Mouse (Mus musculus): ENCODE measurements around the gene Smoc1.

Smoc1 gene

DNA sequence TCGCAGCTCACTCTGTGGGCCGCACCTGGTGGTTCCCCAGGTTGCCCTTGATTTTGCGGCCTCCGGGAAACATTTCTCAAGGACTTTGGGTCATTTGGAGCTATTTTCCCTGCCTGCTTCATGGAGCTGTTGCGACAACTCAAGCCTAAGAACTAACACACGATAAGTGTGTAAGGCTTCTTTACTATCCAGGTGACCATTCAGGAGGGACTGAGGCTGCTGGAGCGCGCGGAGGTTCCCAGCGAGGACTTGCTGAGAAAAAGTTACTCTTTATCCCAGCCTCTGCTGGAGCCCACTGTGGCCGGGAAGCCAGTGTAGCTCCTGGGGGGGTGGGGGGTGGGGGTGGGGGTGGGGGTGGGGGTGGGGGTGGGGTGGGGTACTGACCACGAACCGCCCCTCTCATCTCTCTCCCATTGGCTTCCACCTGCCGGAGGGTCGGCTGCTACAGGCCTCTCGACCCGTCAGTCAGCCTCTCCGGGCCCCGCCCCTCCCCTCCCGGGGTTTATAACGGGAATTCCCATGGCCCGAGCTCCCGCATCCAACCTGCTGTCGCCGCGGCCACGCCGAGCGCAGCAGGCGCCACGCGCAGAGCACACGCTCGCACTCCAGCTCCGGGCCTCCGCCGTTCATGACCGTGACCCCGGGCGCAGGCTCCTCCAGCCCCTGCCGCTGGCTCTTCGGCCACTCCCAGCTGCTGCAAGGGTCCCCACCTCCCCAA lies at the start of gene Smoc1:
Smoc1 (plus strand) TSS at position 532 of the 718 bp plus-strand sequence.
- no peak for DNase-seq (ENCODE audit: low read depth)

DNA sequence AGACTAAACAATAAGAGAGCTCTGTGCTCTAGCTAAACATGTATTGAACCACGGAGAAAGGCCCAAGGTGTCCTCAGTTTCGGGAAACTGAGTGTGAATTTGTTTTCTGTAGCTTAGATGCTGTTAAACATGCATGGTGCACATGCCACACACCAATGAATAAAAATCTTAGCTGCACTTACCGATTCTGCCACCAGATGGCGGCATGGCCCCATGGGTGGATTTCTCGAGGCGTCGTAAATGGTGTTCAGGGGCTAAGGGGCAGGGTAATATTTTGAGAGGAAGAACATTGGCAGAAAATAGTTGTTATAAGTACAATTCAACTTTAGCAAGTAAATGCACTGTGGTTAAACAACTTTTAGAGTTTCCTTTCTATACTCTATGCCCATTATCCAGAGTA lies 44.3 kb upstream of the Smoc1 start:
- peak; percentile 75 for DNase-seq (ENCODE audit: low read depth)

DNA sequence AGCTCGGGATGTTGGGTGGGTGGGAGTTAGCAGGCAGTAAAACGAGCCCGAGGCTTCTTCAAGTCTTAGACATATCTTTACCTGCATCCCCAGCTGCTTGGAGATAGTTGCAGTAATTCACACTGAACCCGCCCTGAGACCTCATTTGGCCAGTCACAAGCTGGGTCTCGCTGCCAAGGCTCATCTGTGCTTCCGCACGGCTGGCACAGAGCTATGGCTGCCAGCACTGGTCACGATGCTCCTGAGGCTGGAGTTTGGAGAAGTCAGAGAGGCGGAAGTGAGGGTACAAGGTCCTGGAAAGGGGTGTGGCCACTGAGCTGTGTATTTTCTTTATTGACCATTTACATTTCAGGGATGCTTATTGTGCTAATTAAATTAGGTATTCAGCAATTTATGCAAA lies 42.9 kb upstream of the Smoc1 start:
- DNase-seq (ENCODE audit: low read depth) = no peak

DNA sequence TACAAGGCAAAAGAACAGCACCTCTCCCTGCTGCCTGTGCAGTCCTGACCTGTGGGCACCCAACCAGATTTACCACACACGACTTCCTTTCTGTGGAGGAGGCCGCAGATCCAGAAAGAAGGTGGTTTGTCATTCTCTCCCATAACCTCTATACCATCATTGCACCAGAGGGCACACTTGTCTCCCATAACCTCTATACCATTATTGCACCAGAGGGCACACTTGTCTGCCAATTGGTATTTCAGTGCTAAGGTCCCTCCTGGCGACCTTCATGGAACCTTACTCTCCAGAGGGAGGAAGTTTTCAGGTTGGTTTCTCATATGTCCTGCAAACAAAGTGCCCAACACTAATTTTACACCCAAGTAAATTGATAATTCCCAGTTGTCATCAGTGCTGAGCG lies 40.0 kb upstream of the Smoc1 start:
- DNase-seq (ENCODE audit: low read depth) = no peak

DNA sequence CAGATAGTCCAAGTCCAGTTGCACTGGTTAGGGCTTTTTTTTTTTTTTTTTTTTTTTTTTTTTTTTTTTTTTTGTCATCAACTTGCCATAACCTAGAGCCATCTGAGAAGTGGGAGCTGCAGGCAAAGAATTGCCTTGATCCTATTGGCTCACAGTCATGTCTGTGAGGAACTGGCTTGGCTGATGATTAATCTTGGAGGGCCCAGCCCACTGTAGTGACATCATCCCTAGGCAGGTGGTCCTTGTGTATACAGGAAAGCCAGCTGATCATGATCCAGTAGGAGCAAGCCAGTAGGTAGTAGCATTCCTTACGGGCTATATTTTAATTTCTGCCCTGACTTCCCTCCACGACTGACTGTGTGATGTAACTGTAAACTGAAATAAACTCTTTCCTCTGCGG lies 38.3 kb upstream of the Smoc1 start:
- no peak for DNase-seq (ENCODE audit: low read depth)

DNA sequence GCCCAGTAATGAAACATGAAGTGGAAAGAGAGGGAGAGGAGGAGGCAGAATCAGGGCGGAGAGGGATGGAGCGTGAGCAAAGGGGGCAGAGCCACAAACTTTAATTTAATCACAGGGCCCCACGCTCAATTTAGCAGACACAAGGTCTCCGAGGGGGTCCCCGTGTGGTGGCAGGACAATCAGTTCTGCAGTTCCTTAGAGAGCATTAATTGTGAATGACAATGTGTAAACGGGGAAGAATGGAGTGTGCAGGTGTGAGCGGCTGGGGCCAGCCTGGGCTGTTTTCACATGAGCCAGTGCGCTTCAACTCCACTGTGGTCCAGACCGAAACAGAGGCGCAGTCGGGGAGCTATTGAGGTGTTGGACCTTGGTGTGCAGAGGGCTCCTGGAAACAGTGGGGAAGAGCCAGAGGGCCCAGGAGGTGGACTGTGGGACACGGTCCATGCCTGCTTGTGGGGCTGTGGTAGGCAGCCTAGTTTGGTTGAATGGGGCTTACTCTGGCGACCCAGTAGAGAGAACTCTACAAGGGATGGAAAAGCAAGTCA lies 35.6 kb upstream of the Smoc1 start:
- DNase-seq (ENCODE audit: low read depth) = no peak

DNA sequence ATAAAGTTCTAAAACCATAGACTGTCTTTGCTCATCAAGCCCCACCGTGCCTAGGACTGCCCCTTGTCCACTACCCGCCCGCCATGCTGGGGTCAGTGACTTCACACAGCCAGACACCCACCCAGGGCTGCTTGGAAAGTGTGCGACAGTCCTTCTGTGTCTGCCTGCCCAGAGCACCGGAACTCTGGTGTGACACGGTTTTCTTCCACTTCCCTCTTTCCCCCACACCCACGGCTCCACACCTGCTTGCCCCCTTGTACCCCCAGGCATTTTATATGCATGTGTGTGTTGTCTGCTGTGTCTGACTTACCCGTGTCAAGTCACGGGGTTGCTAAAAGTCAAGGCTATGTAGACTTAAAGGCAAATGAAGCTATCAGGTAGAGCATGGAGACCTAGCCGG lies 34.8 kb upstream of the Smoc1 start:
- no peak for DNase-seq (ENCODE audit: low read depth)

DNA sequence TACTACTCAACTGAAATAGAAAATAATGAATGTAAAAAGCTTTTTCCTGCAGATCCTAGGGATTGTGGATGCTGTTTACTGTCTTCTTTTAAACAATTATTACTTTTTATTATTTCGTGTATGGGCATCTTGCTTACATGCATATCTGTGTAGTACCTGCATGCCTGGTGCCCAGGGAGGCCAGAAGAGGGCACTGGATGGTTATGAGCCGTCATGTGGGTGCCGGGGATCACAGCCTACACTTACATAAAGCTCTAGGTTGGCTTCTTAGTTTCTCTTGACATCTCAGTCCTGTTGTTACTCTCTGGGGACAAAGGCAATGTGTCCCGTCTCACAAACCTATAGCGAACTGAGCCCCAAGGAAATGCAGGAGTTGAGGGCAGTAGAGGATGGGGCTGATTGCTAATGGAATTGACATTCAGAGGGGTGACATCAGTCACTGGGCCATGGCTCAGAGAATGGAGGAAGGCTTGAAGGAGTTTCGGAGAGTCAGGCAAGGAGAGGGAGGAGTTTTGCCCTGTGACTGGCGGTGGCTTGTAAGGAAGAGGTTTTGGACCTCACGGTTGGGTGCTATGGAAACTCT lies 34.0 kb upstream of the Smoc1 start:
- DNase-seq (ENCODE audit: low read depth) = no peak

DNA sequence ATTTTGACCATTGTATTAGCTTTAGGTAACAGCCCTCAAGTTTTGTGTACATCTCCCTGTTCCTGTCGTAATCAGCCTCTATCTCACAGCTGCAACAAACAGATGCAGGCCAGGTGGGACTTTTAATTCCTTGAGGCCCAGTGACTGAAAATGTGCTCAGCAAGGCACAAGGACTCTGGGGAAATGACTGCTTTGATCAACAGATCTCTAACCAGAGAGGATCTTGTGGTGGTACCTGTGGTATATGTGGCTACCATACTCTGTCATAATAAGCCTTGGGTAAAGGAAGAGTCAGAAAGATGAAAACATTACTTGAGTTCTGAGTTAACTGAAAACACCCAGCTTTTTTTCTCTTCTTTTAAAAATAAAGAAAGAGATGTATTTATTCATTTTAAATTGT lies 32.8 kb upstream of the Smoc1 start:
- no peak for DNase-seq (ENCODE audit: low read depth)

DNA sequence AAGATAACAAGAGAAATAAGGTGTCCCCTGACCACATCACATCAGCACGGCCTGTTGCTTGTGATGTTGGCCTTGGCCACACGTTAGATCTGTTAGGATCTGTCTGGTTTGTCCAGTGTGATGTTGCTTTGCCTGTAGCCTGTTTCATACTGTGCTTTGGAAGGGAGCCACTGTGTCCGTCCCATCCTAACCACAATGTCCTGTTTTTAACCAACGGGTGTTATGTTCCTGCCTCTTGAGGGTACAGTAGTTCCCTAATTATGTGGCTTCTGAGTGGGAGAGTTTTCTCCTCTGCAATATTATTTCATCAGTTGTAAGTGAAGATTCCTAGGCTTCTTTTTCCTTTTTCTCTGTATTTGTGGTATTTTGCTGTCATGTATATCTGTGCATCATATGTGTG lies 31.3 kb upstream of the Smoc1 start:
- no peak for DNase-seq (ENCODE audit: low read depth)

DNA sequence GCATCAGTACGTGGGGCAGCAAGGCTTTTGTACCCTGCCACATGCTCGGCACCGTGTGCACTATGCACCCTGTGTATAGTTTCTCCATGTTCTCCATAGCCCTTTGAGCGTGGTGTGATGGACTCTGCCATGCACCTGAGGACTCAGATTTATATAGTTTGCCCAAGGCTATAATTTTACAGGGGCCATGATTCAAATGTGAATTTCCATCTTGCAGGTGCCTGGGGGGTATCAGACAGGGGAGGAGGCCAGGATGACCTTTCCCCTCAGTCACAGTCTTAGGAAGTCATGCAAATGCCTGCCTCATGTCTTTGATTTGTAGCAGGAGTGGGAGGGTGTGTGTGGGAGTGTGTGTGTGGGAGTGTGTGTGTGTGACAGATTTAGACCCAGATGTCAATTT lies 29.0 kb upstream of the Smoc1 start:
- no peak for DNase-seq (ENCODE audit: low read depth)

DNA sequence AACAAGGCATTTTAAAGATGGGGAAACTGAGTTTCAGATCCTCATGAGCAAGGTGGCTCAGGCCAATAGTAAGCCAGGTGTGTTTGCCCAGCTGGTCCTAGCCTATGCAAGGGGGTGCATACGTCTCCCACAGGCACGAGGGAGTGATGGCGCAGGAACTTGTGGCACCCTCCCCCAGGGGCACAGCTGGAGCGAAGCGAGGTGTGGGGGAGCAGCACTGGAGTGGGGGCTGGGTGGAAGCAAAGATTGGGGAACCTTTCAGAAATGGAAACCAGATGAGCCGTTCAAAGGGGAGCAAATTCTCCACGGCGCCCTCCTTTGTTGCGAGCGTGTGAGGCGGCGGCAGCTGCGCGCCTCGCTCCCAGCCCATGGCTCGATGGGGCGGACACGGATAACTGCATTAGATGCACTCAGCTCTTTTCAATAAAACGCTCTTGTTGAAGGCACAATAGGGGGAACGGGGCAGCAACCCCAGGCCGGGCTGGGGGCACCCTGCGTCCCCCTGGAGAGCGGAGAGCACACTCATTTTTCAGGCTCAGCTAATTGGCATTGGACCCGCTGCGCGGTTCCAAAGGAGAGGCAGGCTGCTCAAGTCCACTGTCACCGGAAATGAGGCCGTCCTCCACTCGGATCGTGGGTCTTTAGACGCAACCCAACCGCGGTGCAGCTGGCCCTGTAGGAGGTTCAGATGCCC lies 27.9 kb upstream of the Smoc1 start:
- no peak for DNase-seq (ENCODE audit: low read depth)

DNA sequence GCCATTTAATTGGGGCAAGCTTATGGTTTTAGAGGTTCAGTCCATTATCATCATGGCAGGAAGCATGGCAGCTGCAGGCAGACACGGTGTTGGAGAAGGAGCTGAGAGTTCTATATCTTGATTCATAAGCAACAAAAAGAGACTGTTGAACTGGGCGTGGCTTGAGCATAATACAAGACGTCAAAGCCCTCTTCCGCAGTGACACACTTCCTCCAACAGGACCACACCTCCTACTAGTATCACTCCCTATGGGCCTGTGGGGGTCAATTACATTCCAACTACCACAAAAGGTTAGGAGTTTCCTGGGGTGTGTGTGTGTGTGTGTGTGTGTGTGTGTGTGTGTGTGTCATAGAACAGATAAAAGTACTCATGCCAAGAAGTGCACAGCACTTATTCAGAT lies 25.7 kb upstream of the Smoc1 start:
- DNase-seq (ENCODE audit: low read depth) = no peak

DNA sequence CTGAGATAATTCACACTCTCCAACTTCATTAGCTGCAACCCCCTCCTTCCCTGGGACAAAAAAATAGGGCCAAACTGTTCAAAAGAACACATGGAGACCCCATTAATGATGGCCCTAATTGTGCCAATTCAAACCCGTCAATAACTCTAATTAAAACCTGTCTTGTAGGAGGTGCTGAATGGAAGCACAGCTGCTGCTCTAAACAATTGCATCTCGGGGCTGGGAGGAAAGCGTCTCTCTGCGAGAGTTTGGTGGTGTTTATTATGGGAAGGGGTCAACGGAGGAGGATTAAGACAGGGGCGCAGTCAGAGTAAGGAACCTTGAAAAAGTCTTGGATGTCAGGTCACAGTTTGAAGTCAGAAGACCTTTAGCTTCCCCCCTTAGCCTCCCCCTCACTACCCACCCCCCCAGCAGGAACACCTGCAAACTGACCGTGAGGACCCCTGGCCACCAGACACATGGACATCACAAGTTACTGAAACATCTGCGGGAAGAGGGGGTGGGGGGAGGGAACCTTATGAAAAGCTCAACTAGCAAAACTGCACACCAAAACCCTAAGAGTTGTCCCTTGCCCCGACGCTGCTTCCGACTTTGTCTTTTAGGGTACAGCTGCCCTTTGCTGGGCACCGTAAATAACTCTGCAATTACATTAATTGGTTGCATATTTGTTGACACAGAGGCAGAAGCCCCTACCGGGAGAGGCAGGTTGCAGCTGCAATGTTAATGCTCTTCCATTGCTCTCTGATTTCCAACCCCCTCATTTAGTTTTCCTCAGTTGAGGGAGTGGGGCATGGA lies 23.6 kb upstream of the Smoc1 start:
- no peak for DNase-seq (ENCODE audit: low read depth)

DNA sequence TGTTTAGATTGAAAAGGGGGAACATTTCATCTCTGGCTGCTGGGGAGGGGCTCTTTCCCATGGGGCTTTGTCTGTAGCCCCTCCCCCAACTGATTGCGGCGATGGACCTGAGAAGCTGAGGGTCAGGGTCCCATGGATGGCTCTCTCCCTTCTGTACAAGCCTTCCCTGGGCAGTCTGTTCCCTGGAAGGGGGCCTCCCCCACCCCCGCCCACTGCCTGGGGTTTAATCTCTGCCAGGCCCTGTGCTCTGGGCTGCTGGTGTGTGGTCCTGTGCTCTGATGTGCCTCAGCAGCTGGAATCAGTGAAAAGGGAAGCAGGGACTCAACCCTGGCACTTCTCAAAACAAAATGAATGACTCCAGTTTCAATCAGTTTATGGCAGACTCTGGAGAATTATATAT lies 16.8 kb upstream of the Smoc1 start:
- no peak for DNase-seq (ENCODE audit: low read depth)

DNA sequence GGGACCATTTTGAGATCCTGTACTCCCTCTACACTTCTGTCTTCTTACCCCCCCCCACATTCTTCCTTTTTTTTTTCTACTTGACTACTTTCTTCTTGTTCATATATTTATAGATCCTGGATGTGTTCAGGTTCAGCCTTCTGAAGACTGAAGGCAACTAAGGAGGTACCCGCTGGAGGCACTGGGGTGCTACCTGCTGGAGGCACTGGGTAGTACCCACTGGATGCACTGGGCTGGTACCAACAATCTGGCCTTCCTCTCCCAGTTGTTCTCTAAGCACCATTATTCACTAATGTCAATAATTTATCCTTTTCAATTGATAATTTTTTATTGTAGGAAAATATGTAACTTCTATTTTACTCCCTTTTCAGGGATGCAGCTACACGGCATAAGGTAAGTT lies 14.6 kb upstream of the Smoc1 start:
- no peak for DNase-seq (ENCODE audit: low read depth)

DNA sequence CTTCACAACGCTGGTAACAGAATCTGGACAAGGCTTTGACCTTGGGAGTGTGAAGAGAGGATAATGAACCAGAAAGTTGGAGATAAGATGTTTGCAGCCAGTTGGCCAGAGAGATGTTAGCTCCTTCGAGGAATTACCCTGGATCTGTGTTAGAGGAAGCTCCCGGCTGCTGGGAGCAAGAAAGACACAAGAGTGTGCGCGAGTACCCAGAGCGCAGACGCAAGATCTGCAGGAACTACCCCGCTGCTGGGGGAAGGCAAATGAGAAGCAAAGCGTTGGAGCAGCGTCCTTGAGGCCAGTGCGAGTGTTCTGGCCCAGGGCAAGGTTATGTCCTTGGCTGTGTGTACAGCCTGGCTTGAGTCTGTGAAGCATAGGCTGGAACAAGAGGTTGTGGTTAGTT lies 13.1 kb upstream of the Smoc1 start:
- no peak for DNase-seq (ENCODE audit: low read depth)

DNA sequence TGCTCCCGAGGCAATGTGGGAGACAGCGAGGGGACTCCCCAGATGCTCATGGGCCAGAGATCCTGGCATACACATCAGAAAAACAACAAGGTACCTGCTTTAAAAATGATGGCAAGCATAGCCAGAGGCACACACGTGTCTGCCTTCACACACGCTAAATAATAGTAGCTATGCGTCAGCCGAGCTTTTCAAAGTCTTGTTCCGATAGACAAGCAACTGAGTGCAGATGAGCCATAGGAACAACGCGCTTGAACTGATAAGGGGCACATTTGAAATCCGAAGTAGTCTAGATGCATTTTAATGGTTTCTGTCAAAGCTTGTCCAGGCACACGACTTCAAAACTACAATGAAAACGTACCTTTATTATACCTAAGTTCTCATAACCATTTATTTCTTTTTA lies 9.0 kb upstream of the Smoc1 start:
- no peak for DNase-seq (ENCODE audit: low read depth)

DNA sequence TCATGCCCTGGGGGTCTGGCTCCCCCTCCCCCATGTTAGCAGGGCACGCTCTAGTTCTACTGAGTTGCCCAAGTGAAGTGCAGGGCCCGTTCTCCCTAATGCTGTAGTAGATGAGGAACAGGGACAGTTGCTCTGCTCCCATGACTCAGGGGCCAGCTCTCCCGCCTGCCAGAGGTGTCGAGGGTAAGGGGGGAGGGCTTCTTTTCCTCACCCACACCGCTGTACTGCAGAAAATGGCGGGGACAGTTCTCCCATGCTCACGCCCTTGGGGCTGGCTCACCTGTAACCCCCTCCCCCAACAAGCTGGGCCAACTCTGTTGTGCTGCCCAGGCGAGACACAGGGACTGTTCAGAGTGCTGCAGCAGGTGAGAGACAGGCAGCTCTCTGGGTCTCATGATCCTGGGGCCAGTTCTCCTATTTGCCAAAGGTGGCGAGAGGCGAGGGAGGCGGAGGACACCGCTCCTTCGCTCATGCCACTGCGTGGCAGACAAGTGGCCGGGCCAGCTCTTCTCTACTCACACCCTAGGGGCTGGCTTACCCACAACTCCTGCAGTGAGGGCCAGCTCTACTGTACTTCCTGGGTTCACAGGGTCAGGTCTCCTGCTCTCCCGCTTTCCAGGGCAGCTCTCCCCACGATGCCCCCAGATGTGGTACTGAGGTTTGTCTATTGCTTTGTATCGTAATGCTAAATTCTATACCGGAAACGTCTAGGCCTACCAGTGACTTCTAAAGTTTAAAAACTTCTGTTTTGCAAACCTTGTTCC lies 7.9 kb upstream of the Smoc1 start:
- DNase-seq (ENCODE audit: low read depth) = no peak

DNA sequence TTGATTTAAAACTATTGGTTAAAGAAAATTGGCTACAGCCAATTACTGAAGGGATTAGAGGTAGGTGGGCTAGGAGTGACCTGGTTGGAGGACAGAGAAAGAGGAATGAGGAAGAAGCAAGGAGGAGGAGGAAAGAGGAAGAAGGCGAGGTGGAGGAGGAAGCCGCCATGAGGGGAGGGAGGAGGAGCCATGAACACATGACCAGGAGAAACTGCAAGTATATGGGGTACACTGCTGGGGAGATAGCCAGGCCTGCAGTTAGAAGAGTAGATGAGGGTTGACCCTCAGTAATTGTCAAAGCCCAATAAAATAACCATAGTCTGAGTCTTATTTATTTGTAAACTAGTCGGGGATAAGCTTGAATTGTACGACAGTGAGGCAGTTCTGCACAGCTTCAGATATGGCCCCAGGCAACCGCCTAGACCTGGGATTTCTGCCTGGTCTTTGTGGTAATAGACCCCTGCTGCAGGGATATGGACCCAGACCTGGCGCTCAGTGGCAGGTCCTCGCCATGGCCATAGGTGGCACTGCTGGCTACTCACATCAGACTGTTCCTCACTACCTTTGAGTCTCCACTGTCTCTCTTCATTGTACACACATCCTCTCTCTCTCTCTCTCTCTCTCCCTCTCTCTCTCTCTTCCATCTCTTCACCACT lies 7.2 kb upstream of the Smoc1 start:
- peak; percentile 15 for DNase-seq (ENCODE audit: low read depth)

DNA sequence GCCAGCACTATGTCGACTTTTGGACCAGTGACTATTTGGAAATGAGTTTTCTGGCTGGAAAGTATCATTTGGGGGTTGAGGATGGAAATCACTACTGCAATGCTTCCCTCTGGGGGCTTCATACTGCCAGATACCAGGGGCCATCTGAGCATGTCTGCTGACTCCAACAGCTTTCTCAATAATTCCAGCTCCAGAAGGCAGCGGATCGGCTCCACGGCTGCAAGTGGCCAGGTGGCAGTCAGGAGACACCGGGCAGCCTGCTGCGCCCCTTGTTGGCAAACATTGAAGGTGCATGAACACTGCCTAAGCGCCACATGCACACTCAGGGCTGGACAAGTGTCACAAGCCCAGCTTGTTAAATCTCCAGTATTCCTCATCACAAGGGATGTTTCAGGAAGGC lies 2.2 kb upstream of the Smoc1 start:
- DNase-seq (ENCODE audit: low read depth) = no peak

Data from naive thymus-derived CD4-positive, alpha-beta T cell, adult 2 months (primary cell).